Mouse (Mus musculus): ENCODE data around the gene Nat10. TPM values are rescaled to one million over a fixed set of nuclear protein-coding genes. Genes with fewer than 3 reads are reported as not detected.

The Nat10 gene
- polyA plus RNA-seq, 1 experiment from 2014 or later, result 22.8 TPM

DNA sequence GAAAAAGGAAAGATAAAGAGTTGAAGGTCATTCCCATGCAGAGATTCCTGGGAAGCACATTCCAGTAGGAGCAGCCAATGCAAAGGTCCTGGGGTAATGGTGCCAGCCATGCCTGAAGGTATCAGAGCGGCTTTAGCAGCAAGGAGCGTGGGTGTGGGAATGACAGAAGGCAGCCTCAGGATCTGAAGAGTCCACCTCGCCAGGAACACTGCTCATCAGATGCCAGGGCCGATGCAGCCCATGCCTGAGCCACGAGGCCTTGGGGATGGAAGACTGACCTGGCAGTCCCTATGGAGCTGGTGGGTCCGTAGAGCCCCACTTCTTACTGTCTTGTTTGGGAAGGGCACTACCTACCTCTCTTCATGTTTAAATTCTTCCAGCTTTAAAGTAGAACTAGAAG, 9.3 kb downstream of the Nat10 start:
- no peaks in the 10 kb centered on the region for H3K9me3 ChIP-seq (ENCODE audit: control insufficient read depth, low read length)
- WGBS, result 93% methylated on average over 6 of the region's 6 CpGs
- no peaks in the 10 kb centered on the region for H3K4me1 ChIP-seq (ENCODE audit: control insufficient read depth, insufficient read depth, low read length)
- no peak overlapping the region for H3K4me2 ChIP-seq
- H3K27ac ChIP-seq (ENCODE audit: low read depth, low read length), result no peak overlapping the region
- ATAC-seq (ENCODE audit: low FRiP score) (no peak), DNase-seq (ENCODE audit: low spot score, missing footprints) (no peak)
- no peak overlapping the region for H3K4me3 ChIP-seq (ENCODE audit: low read depth, low read length)
- no peak overlapping the region for H3K9ac ChIP-seq (ENCODE audit: low read length)
- H3K27me3 ChIP-seq (ENCODE audit: control insufficient read depth, insufficient read depth, low read length), result no peaks in the 10 kb centered on the region
- H3K36me3 ChIP-seq (ENCODE audit: control insufficient read depth, insufficient read depth, low read length), result peaks cover 23% of the 10 kb centered on the region

- H3K4me3 ChIP-seq (ENCODE audit: low read depth, low read length), result no peak overlapping the region
- H3K9ac ChIP-seq (ENCODE audit: low read length), result no peak overlapping the region
- H3K27me3 ChIP-seq (ENCODE audit: control insufficient read depth, insufficient read depth, low read length), result no peaks in the 10 kb centered on the region
- ATAC-seq (ENCODE audit: low FRiP score), result no peak
- H3K4me1 ChIP-seq (ENCODE audit: control insufficient read depth, insufficient read depth, low read length), result no peaks in the 10 kb centered on the region
- H3K4me2 ChIP-seq, result no peak overlapping the region
- WGBS, result 94% methylated on average over 3 of the region's 3 CpGs
- no peak overlapping the region for H3K27ac ChIP-seq (ENCODE audit: low read depth, low read length)
- H3K9me3 ChIP-seq (ENCODE audit: control insufficient read depth, low read length), result no peaks in the 10 kb centered on the region
- H3K36me3 ChIP-seq (ENCODE audit: control insufficient read depth, insufficient read depth, low read length), result peaks cover 23% of the 10 kb centered on the region
- DNase-seq (ENCODE audit: low spot score, missing footprints), result no peak
Observed at GRCm38 (mm10) chr2:103749091-103749490, 12.0 kb downstream of the Nat10 start.

DNA sequence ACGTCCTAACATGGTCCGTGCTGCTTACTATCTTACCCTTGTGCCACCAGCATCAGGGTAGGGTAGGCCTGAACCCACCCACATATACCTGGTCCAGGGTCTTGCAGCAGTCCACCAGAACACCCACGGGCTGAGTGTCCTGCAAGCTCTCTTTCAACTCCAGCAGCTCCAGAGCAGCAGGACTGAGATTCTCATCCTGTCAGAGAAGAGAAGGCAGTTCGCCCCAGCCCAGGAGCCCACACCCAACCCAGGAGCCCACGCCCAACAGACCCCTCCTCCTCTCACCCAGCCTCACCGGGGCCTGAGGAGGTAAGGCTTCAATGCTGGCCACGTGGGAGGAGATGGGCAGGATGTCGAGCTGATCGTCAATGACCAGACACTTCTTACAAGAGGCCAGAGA, 13.2 kb downstream of the Nat10 start:
- Histone ChIP-seq H3K4me2 (no peak overlapping the region), H3K9me3 (ENCODE audit: control insufficient read depth, low read length) (no peaks in the 10 kb centered on the region), H3K27ac (ENCODE audit: low read depth, low read length) (no peak overlapping the region), H3K9ac (ENCODE audit: low read length) (no peak overlapping the region), H3K4me3 (ENCODE audit: low read depth, low read length) (no peak overlapping the region), H3K4me1 (ENCODE audit: control insufficient read depth, insufficient read depth, low read length) (no peaks in the 10 kb centered on the region), H3K36me3 (ENCODE audit: control insufficient read depth, insufficient read depth, low read length) (peaks cover 23% of the 10 kb centered on the region), H3K27me3 (ENCODE audit: control insufficient read depth, insufficient read depth, low read length) (no peaks in the 10 kb centered on the region)
- ATAC-seq (ENCODE audit: low FRiP score) (no peak), DNase-seq (ENCODE audit: low spot score, missing footprints) (no peak)
- WGBS, result 90% methylated on average over 9 of the region's 9 CpGs

- ATAC-seq (ENCODE audit: low FRiP score) (no peak), DNase-seq (ENCODE audit: low spot score, missing footprints) (no peak)
- H3K9ac ChIP-seq (ENCODE audit: low read length), result no peak overlapping the region
- H3K27me3 ChIP-seq (ENCODE audit: control insufficient read depth, insufficient read depth, low read length), result no peaks in the 10 kb centered on the region
- H3K36me3 ChIP-seq (ENCODE audit: control insufficient read depth, insufficient read depth, low read length), result peaks cover 14% of the 10 kb centered on the region
- H3K4me3 ChIP-seq (ENCODE audit: low read depth, low read length), result no peak overlapping the region
- no peak overlapping the region for H3K4me2 ChIP-seq
- H3K9me3 ChIP-seq (ENCODE audit: control insufficient read depth, low read length), result no peaks in the 10 kb centered on the region
- 92% methylated on average over 2 of the region's 2 CpGs for WGBS
- H3K4me1 ChIP-seq (ENCODE audit: control insufficient read depth, insufficient read depth, low read length), result no peaks in the 10 kb centered on the region
- no peak overlapping the region for H3K27ac ChIP-seq (ENCODE audit: low read depth, low read length)
Observed at GRCm38 (mm10) chr2:103746761-103747160, 14.3 kb downstream of the Nat10 start.

DNA sequence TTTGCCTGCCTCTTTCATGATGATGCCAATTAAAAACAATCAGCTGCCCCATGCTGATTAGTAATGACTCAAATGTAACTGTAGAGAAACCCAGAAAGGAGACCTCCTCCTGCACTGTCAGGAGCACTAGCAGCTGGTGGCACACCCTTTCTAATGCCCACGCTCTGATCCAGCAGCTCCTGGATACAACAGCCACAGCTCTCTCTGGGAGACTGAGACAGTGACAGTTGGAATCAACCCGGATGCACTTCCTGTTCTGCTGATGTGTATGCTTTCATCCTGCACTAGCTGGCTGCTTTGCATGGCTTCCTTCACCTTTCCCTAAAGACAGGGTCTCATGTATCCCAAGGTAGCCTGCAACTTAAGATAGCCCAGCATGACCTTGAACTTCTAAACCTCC, 15.0 kb downstream of the Nat10 start:
- Histone ChIP-seq H3K9me3 (ENCODE audit: control insufficient read depth, low read length) (no peaks in the 10 kb centered on the region), H3K4me2 (no peak overlapping the region), H3K9ac (ENCODE audit: low read length) (no peak overlapping the region), H3K27me3 (ENCODE audit: control insufficient read depth, insufficient read depth, low read length) (no peaks in the 10 kb centered on the region), H3K4me1 (ENCODE audit: control insufficient read depth, insufficient read depth, low read length) (no peaks in the 10 kb centered on the region), H3K4me3 (ENCODE audit: low read depth, low read length) (no peak overlapping the region), H3K27ac (ENCODE audit: low read depth, low read length) (no peak overlapping the region), H3K36me3 (ENCODE audit: control insufficient read depth, insufficient read depth, low read length) (peaks cover 9% of the 10 kb centered on the region; the same call in 1 of the 2 replicates)
- 77% methylated on average over 2 of the region's 2 CpGs for WGBS
- no peak for DNase-seq (ENCODE audit: low spot score, missing footprints)
- no peak for ATAC-seq (ENCODE audit: low FRiP score)

- no peaks in the 10 kb centered on the region for H3K4me1 ChIP-seq (ENCODE audit: control insufficient read depth, insufficient read depth, low read length)
- H3K9ac ChIP-seq (ENCODE audit: low read length), result no peak overlapping the region
- DNase-seq (ENCODE audit: low spot score, missing footprints) (no peak), ATAC-seq (ENCODE audit: low FRiP score) (no peak)
- H3K4me2 ChIP-seq, result no peak overlapping the region
- H3K27ac ChIP-seq (ENCODE audit: low read depth, low read length), result no peak overlapping the region
- H3K36me3 ChIP-seq (ENCODE audit: control insufficient read depth, insufficient read depth, low read length), result peaks cover 6% of the 10 kb centered on the region
- H3K9me3 ChIP-seq (ENCODE audit: control insufficient read depth, low read length), result no peaks in the 10 kb centered on the region
- no peaks in the 10 kb centered on the region for H3K27me3 ChIP-seq (ENCODE audit: control insufficient read depth, insufficient read depth, low read length)
- WGBS, result 87% methylated on average over 5 of the region's 5 CpGs
- no peak overlapping the region for H3K4me3 ChIP-seq (ENCODE audit: low read depth, low read length)
Observed at GRCm38 (mm10) chr2:103745481-103745880, 15.6 kb downstream of the Nat10 start.

- Histone ChIP-seq H3K27me3 (ENCODE audit: control insufficient read depth, insufficient read depth, low read length) (no peaks in the 10 kb centered on the region), H3K4me3 (ENCODE audit: low read depth, low read length) (no peak overlapping the region), H3K27ac (ENCODE audit: low read depth, low read length) (no peak overlapping the region), H3K4me2 (no peak overlapping the region), H3K4me1 (ENCODE audit: control insufficient read depth, insufficient read depth, low read length) (no peaks in the 10 kb centered on the region), H3K9ac (ENCODE audit: low read length) (no peak overlapping the region), H3K9me3 (ENCODE audit: control insufficient read depth, low read length) (no peaks in the 10 kb centered on the region), H3K36me3 (ENCODE audit: control insufficient read depth, insufficient read depth, low read length) (peaks cover 5% of the 10 kb centered on the region)
- 84% methylated on average over 7 of the region's 7 CpGs for WGBS
- ATAC-seq (ENCODE audit: low FRiP score), result no peak
- peak; percentile 96 for DNase-seq (ENCODE audit: low spot score, missing footprints)
Observed at GRCm38 (mm10) chr2:103743988-103744387, 17.1 kb downstream of the Nat10 start.

- H3K27ac ChIP-seq (ENCODE audit: low read depth, low read length), result no peak overlapping the region
- no peak overlapping the region for H3K4me2 ChIP-seq
- no peak overlapping the region for H3K4me3 ChIP-seq (ENCODE audit: low read depth, low read length)
Observed at GRCm38 (mm10) chr2:103743536-103743935, 17.5 kb downstream of the Nat10 start.

DNA sequence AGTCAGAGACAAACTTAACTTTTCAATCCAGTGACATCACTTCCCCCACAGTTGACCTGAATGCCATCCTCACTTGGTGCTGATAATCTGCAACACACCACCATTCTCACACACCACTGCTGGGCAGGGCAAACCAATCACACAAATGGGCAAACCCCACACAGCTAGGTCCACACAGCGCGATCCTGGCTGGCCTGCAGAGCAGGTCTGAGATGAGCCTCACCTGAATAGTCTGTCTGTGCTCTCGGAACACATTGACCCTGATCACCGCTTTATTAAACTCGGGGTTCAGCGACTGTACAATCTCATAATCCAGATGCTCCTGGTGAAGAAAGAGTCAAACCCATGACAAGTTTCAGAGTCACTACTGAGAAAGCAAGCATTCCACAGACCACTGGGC, 18.2 kb downstream of the Nat10 start:
- no peak for ATAC-seq (ENCODE audit: low FRiP score)

More at GRCm38 (mm10) chr2:103743536-103743935, 17.5 kb downstream of the Nat10 start:
- WGBS, result 97% methylated on average over 2 of the region's 2 CpGs
- Histone ChIP-seq H3K9me3 (ENCODE audit: control insufficient read depth, low read length) (no peaks in the 10 kb centered on the region), H3K36me3 (ENCODE audit: control insufficient read depth, insufficient read depth, low read length) (peaks cover 5% of the 10 kb centered on the region), H3K9ac (ENCODE audit: low read length) (no peak overlapping the region), H3K27me3 (ENCODE audit: control insufficient read depth, insufficient read depth, low read length) (no peaks in the 10 kb centered on the region), H3K4me1 (ENCODE audit: control insufficient read depth, insufficient read depth, low read length) (no peaks in the 10 kb centered on the region)
- no peak for ATAC-seq (ENCODE audit: low FRiP score)
- DNase-seq (ENCODE audit: low spot score, missing footprints), result no peak

DNA sequence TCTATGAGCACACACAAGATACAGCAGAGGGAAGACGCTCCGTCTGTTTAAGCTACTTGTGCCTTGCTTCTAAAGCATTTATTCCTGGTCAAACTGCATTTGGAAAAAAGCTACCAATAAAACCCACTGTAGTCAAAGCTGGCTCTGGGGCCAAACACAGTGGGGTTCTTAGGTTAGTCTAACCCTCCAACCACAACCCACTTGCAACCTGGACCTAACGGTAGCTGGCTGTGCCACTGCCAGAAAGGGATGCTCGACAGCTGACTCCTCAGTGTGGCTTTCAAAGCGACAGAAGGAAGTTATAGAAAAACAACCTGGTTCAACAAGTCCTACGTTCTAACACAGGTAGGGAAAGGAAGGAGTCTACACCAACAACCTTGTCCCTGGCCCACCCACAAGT, 29.6 kb downstream of the Nat10 start:
- ATAC-seq (ENCODE audit: low FRiP score), result no peak
- Histone ChIP-seq H3K4me1 (ENCODE audit: control insufficient read depth, insufficient read depth, low read length) (no peaks in the 10 kb centered on the region), H3K4me3 (ENCODE audit: low read depth, low read length) (no peak overlapping the region), H3K27me3 (ENCODE audit: control insufficient read depth, insufficient read depth, low read length) (no peaks in the 10 kb centered on the region), H3K9me3 (ENCODE audit: control insufficient read depth, low read length) (no peaks in the 10 kb centered on the region), H3K4me2 (no peak overlapping the region), H3K9ac (ENCODE audit: low read length) (no peak overlapping the region), H3K27ac (ENCODE audit: low read depth, low read length) (no peak overlapping the region), H3K36me3 (ENCODE audit: control insufficient read depth, insufficient read depth, low read length) (peaks cover 12% of the 10 kb centered on the region)
- DNase-seq (ENCODE audit: low spot score, missing footprints), result no peak
- 91% methylated on average over 6 of the region's 6 CpGs for WGBS

More for the DNA sequence above, 18.2 kb downstream of the Nat10 start:
- Histone ChIP-seq H3K9ac (ENCODE audit: low read length) (no peak overlapping the region), H3K4me1 (ENCODE audit: control insufficient read depth, insufficient read depth, low read length) (no peaks in the 10 kb centered on the region), H3K27me3 (ENCODE audit: control insufficient read depth, insufficient read depth, low read length) (no peaks in the 10 kb centered on the region), H3K27ac (ENCODE audit: low read depth, low read length) (no peak overlapping the region), H3K9me3 (ENCODE audit: control insufficient read depth, low read length) (no peaks in the 10 kb centered on the region), H3K4me2 (no peak overlapping the region), H3K4me3 (ENCODE audit: low read depth, low read length) (no peak overlapping the region), H3K36me3 (ENCODE audit: control insufficient read depth, insufficient read depth, low read length) (peaks cover 3% of the 10 kb centered on the region)
- over 99% methylated on average over 6 of the region's 6 CpGs for WGBS
- DNase-seq (ENCODE audit: low spot score, missing footprints), result no peak
